Mouse (Mus musculus): ENCODE measurements around the gene Hdac7. TPM values are rescaled to one million over a fixed set of nuclear protein-coding genes. Genes with fewer than 3 reads are reported as not detected.

The Hdac7 gene
- polyA plus RNA-seq, 1 experiment from 2014 or later: 33.0 TPM

DNA sequence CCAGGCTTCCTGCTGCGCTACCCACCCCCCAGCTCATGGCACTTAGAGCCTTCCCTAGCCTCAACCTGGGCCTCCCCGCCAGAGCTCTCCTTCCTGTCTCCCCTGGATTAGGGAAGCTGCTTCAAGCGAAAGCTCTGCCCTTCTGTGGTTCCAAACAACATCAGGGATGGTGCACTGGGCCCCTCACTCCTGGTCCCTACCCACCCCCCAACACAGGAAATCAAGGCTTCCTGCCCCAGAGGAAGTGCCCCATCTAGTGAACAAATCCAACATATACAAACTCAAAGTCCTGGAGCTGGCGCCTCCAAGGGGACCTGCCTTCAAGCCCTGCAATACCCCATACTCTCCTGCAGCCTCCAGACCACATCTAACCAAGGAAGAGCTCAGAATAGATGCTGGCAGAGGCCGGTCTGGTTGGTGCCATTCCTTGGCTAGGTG is 15.4 kb downstream of the Hdac7 start:
- H3K4me3 ChIP-seq (ENCODE audit: low read depth, low read length): no peak overlapping the region; the same call in 1 of the 2 replicates
- no peaks in the 10 kb centered on the region for H3K9me3 ChIP-seq (ENCODE audit: control insufficient read depth, low read depth, low read length)
- 55% methylated on average over 5 of the region's 5 CpGs for WGBS
- no peak overlapping the region for H3K9ac ChIP-seq (replicated peaks; ENCODE audit: low read depth, low read length)
- H3K4me2 ChIP-seq (replicated peaks; ENCODE audit: low read depth, low read length): peak overlapping the region; percentile 14; the same call in 1 of the 2 replicates
- H3K27ac ChIP-seq (ENCODE audit: low read length): peak overlapping the region; percentile 97; the same call in 1 of the 2 replicates
- no peaks in the 10 kb centered on the region for H3K27me3 ChIP-seq (ENCODE audit: control insufficient read depth, insufficient read depth, low read length)
- H3K4me1 ChIP-seq (ENCODE audit: control insufficient read depth, insufficient read depth, low read length): peaks cover 66% of the 10 kb centered on the region
- ATAC-seq (ENCODE audit: insufficient number of reproducible peaks, insufficient read depth, low FRiP score, low read depth): no peak
- H3K36me3 ChIP-seq (ENCODE audit: control insufficient read depth, insufficient read depth, low read length): no peaks in the 10 kb centered on the region

DNA sequence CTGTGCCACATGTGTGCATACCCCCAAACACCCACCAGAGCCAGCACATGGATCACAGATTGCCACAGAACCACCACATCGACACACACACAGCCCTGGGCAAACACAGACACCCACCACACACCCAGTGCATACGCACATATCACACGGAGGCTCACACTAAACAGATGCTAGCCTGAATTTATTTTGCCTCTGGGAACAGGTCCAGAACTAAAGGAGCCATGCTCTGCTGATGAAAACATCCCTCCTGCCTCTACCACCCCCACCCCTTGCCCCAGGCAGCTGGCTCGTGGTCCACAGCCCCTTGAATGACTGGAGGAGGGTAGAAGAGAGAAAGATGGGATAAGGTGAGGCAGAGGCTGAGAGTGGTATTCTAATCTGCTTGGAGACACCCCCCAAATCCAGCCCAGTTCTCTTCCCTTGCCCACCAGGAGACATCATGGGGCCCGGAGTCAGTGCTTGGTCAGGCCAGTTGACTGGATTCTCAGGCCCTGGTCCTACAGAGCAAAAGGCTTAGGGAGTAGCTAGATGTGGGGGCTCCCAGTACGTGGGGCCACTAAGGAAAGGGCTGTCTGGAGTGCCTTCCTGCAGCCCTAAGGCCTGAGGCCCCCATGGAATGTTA is 16.0 kb downstream of the Hdac7 start:
- WGBS: 38% methylated on average over 6 of the region's 6 CpGs
- Histone ChIP-seq H3K9me3 (ENCODE audit: control insufficient read depth, low read depth, low read length) (no peaks in the 10 kb centered on the region), H3K4me2 (replicated peaks; ENCODE audit: low read depth, low read length) (peak overlapping the region; percentile 19), H3K4me3 (ENCODE audit: low read depth, low read length) (no peak overlapping the region), H3K4me1 (ENCODE audit: control insufficient read depth, insufficient read depth, low read length) (peaks cover 70% of the 10 kb centered on the region), H3K36me3 (ENCODE audit: control insufficient read depth, insufficient read depth, low read length) (no peaks in the 10 kb centered on the region), H3K27me3 (ENCODE audit: control insufficient read depth, insufficient read depth, low read length) (no peaks in the 10 kb centered on the region), H3K9ac (replicated peaks; ENCODE audit: low read depth, low read length) (no peak overlapping the region), H3K27ac (ENCODE audit: low read length) (peak overlapping the region; percentile 97)
- ATAC-seq (ENCODE audit: insufficient number of reproducible peaks, insufficient read depth, low FRiP score, low read depth): no peak

DNA sequence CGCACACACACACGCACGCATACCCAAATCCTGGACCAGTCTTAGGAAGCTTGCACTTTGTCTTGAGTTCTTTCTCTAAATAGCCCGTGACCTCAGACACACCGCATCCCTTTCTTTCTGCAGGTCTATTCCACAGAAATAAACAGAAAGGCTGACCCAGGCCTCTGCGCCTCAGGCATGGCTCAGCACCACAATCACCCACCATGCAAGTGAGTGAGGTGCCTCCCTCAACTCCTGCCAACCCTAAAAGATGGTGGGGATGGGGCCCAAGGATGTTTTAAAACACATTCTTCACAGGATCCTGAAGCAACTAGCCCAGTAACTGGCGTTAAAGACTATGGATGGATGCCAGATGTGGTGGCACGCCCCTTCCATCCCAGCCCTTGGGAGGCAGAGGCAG is 16.9 kb downstream of the Hdac7 start:
- Histone ChIP-seq H3K27ac (ENCODE audit: low read length) (no peak overlapping the region), H3K4me1 (ENCODE audit: control insufficient read depth, insufficient read depth, low read length) (peaks cover 75% of the 10 kb centered on the region), H3K36me3 (ENCODE audit: control insufficient read depth, insufficient read depth, low read length) (no peaks in the 10 kb centered on the region), H3K27me3 (ENCODE audit: control insufficient read depth, insufficient read depth, low read length) (no peaks in the 10 kb centered on the region), H3K9me3 (ENCODE audit: control insufficient read depth, low read depth, low read length) (no peaks in the 10 kb centered on the region), H3K9ac (replicated peaks; ENCODE audit: low read depth, low read length) (no peak overlapping the region), H3K4me3 (ENCODE audit: low read depth, low read length) (no peak overlapping the region), H3K4me2 (replicated peaks; ENCODE audit: low read depth, low read length) (no peak overlapping the region)
- WGBS: 86% methylated on average over 8 of the region's 8 CpGs
- no peak for ATAC-seq (ENCODE audit: insufficient number of reproducible peaks, insufficient read depth, low FRiP score, low read depth)

DNA sequence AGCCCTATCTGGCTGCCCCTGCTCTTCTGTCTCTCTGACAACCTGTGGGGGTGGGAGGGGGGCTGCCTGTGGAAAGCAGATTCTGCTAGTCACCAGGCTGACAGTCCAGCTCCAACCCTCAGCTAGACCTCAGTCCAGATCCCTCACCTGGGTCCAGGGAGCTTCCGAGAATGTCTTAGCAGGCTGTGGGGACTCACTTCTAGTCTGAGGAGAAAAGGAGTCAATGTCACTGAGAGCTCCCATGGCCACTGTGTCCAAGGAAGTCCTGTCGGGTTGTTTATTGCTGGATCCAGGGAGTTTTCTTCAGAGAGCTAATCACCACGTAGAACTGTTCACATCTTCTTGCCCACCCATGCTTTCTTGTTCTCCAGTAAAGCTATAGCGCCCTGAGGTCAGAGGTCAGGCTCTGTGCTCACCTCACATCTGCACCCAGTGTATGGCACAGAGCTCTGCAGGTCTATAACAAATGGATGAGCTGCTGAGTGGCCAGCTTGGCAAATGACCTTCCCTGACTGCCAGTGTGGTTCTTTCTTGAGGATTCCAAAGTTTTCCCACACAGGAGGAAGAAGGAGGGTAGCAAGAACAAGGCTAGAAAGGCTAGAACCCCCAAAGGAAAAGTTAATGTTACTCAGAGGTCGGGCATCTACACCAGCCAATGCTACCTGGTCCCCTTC is 17.6 kb downstream of the Hdac7 start:
- ATAC-seq (ENCODE audit: insufficient number of reproducible peaks, insufficient read depth, low FRiP score, low read depth): no peak
- 66% methylated on average over 5 of the region's 5 CpGs for WGBS
- Histone ChIP-seq H3K4me2 (replicated peaks; ENCODE audit: low read depth, low read length) (no peak overlapping the region), H3K36me3 (ENCODE audit: control insufficient read depth, insufficient read depth, low read length) (no peaks in the 10 kb centered on the region), H3K27ac (ENCODE audit: low read length) (no peak overlapping the region), H3K4me3 (ENCODE audit: low read depth, low read length) (no peak overlapping the region), H3K9me3 (ENCODE audit: control insufficient read depth, low read depth, low read length) (no peaks in the 10 kb centered on the region), H3K9ac (replicated peaks; ENCODE audit: low read depth, low read length) (no peak overlapping the region), H3K4me1 (ENCODE audit: control insufficient read depth, insufficient read depth, low read length) (peaks cover 73% of the 10 kb centered on the region), H3K27me3 (ENCODE audit: control insufficient read depth, insufficient read depth, low read length) (no peaks in the 10 kb centered on the region)

DNA sequence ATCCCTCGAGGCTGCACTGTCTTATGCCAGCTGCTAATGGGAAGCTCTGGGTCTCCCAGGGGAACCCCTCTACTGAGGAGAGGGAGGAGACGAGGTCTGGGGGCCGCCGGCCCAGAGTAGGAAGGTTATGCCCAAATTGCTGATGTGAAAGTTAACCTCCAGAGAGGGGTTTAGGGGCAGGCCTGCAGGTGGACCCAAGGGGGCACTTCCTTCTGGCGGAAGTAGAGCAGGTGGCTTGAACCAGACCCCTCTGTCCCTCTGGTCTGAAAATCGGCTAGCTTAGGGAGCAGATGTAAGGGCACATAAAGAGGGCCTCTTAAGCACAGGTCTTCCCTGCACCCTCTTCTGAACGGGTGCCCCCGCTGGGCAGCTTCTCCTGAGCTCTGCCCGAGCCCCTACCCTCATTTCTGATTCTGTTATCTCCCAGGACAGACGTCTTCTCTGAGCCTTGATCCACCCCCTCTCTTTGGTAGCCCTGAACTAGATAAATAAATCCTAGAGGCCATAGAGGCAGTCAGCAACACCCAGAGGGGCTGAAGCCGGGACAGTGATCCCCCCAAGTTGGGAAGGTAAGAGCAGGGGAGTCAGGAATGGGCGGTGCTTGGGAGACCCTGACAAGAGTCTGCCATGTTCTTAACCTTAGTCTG is 18.2 kb downstream of the Hdac7 start:
- no peak for ATAC-seq (ENCODE audit: insufficient number of reproducible peaks, insufficient read depth, low FRiP score, low read depth)
- Histone ChIP-seq H3K4me2 (replicated peaks; ENCODE audit: low read depth, low read length) (peak overlapping the region; percentile 72), H3K27me3 (ENCODE audit: control insufficient read depth, insufficient read depth, low read length) (no peaks in the 10 kb centered on the region), H3K36me3 (ENCODE audit: control insufficient read depth, insufficient read depth, low read length) (no peaks in the 10 kb centered on the region), H3K4me1 (ENCODE audit: control insufficient read depth, insufficient read depth, low read length) (peaks cover 79% of the 10 kb centered on the region), H3K27ac (ENCODE audit: low read length) (peak overlapping the region; percentile 90; the same call in 1 of the 2 replicates), H3K9me3 (ENCODE audit: control insufficient read depth, low read depth, low read length) (no peaks in the 10 kb centered on the region), H3K9ac (replicated peaks; ENCODE audit: low read depth, low read length) (peak overlapping the region; percentile 26; the same call in 1 of the 2 replicates), H3K4me3 (ENCODE audit: low read depth, low read length) (no peak overlapping the region)
- 53% methylated on average over 12 of the region's 12 CpGs for WGBS

DNA sequence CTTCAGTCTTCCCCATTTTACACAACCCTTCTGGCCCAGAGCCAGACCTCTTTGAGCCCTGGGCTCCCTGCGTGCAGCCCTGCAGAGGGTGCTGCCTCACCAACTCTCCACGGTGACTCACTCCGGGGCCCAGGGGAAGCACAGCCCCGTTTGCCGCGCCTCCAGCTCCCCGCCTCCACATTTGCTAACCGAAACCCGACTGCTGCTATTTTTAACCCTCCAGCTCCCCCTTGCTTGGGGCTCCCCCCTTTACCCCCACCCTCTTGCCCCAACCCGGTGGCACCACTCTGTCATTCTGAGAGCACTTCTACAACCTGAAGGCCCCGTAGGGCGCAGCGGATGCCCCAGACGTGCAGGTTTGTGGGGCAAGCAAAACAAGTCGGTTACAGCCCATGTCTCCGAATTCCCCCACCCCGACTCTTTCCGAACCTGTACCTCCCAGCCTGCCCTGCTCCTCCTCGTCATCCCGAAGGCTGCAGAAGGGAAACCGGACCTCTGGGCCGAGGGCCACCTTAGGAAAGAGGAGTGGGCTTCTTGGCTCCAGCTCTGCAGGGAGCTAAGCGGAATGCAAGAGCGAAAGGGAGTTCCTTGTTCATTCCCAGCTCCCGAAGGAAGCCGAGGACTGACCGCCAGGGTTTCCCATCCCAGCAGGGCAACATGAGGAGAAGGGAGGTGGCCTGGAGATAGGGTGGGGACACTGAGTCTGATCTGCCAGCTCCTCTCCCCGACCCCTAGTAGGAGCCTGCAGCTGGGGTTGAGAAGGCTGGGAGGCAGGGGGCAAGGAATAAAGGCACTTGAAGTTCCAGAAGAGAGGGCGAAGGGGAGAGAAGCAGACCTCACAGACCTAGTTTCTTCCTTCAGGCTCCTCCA is 19.0 kb downstream of the Hdac7 start:
- Histone ChIP-seq H3K4me1 (ENCODE audit: control insufficient read depth, insufficient read depth, low read length) (peaks cover 80% of the 10 kb centered on the region), H3K9ac (replicated peaks; ENCODE audit: low read depth, low read length) (peak overlapping the region; percentile 26; the same call in 1 of the 2 replicates), H3K27ac (ENCODE audit: low read length) (peak overlapping the region; percentile 90), H3K36me3 (ENCODE audit: control insufficient read depth, insufficient read depth, low read length) (no peaks in the 10 kb centered on the region), H3K9me3 (ENCODE audit: control insufficient read depth, low read depth, low read length) (no peaks in the 10 kb centered on the region), H3K27me3 (ENCODE audit: control insufficient read depth, insufficient read depth, low read length) (no peaks in the 10 kb centered on the region), H3K4me3 (ENCODE audit: low read depth, low read length) (peak overlapping the region; percentile 25), H3K4me2 (replicated peaks; ENCODE audit: low read depth, low read length) (peak overlapping the region; percentile 72)
- peak; percentile 85 for ATAC-seq (ENCODE audit: insufficient number of reproducible peaks, insufficient read depth, low FRiP score, low read depth)
- 6% methylated on average over 29 of the region's 29 CpGs for WGBS

DNA sequence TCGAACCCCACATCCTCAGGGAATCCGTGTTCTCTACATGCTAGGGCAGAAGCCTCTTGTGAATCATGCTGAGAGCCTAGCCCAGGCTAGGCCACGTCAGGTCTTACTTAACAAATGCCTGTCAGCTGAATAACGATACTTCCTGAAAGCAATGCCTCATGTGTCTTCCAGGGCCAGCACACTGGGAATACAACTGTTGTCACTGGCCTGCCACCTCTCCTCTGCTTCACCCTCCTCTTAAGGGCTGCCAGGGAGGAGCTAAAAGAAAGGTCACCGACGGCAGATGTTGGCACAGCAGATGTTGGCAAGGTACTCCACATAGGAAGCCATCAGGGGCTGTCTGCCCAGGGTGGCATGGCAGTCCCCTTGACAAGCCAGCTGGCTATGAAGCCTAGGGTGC is 20.3 kb downstream of the Hdac7 start:
- peaks cover 67% of the 10 kb centered on the region for H3K4me1 ChIP-seq (ENCODE audit: control insufficient read depth, insufficient read depth, low read length)
- no peaks in the 10 kb centered on the region for H3K9me3 ChIP-seq (ENCODE audit: control insufficient read depth, low read depth, low read length)
- no peaks in the 10 kb centered on the region for H3K36me3 ChIP-seq (ENCODE audit: control insufficient read depth, insufficient read depth, low read length)
- H3K9ac ChIP-seq (replicated peaks; ENCODE audit: low read depth, low read length): no peak overlapping the region
- no peak overlapping the region for H3K4me3 ChIP-seq (ENCODE audit: low read depth, low read length)
- WGBS: 90% methylated on average over 6 of the region's 6 CpGs
- no peak overlapping the region; the same call in 1 of the 2 replicates for H3K4me2 ChIP-seq (replicated peaks; ENCODE audit: low read depth, low read length)
- H3K27me3 ChIP-seq (ENCODE audit: control insufficient read depth, insufficient read depth, low read length): no peaks in the 10 kb centered on the region
- no peak for ATAC-seq (ENCODE audit: insufficient number of reproducible peaks, insufficient read depth, low FRiP score, low read depth)
- H3K27ac ChIP-seq (ENCODE audit: low read length): no peak overlapping the region

DNA sequence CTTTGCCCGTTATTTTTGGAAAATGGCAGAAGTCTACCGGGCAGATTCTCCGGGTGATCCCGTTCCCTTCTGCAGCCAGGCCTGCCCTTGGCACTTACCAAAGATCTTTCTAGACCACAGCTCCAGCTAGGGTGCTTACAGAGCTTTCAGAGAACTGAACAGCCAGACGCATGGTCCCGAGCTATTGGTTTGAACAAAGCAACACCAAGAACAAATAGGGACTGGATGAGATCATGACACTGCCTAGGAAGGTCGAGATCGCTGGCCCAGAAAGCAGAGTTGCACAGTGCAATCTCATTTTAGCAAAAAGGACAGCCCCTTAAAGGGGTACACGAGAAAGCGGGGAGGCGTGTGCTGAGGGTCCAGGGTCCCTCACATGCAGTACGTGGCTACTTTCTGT is 20.8 kb downstream of the Hdac7 start:
- no peak for ATAC-seq (ENCODE audit: insufficient number of reproducible peaks, insufficient read depth, low FRiP score, low read depth)
- H3K9ac ChIP-seq (replicated peaks; ENCODE audit: low read depth, low read length): no peak overlapping the region

More for the DNA sequence above, 20.8 kb downstream of the Hdac7 start:
- Histone ChIP-seq H3K4me2 (replicated peaks; ENCODE audit: low read depth, low read length) (no peak overlapping the region), H3K4me1 (ENCODE audit: control insufficient read depth, insufficient read depth, low read length) (peaks cover 62% of the 10 kb centered on the region), H3K4me3 (ENCODE audit: low read depth, low read length) (no peak overlapping the region), H3K27me3 (ENCODE audit: control insufficient read depth, insufficient read depth, low read length) (no peaks in the 10 kb centered on the region), H3K36me3 (ENCODE audit: control insufficient read depth, insufficient read depth, low read length) (no peaks in the 10 kb centered on the region), H3K27ac (ENCODE audit: low read length) (no peak overlapping the region), H3K9me3 (ENCODE audit: control insufficient read depth, low read depth, low read length) (no peaks in the 10 kb centered on the region)
- 86% methylated on average over 12 of the region's 12 CpGs for WGBS

Measured in stomach, embryonic 14.5 days (tissue).